Mouse (Mus musculus) liver, embryonic 14.5 days (tissue): Measurements from ENCODE around the gene Stx6.

Experiments used
- CTCF ChIP-seq: IDR thresholded peaks from 2 replicates; pipeline ENCODE4 v1.5.1; 2016; ENCODE audit warnings: antibody characterized with exemption, low read depth, control low read depth
- EP300 ChIP-seq: IDR thresholded peaks from 2 replicates; pipeline ENCODE4 v1.6.1; 2016; ENCODE audit warnings: antibody characterized with exemption, low read depth

- TF ChIP-seq CTCF (no peak), EP300 (no peak)
Measured at GRCm38 (mm10) chr1:155205311-155205710, 46.8 kb downstream of the Stx6 start.
